Mouse (Mus musculus) C2C12 (cell line): ENCODE data around the gene Nkpd1.

Source experiments
- CTCF ChIP-seq: IDR thresholded peaks from one replicate; pipeline ENCODE4 v1.5.1; 2011; ENCODE audit not compliant: control insufficient read depth, insufficient read depth, insufficient read length
- USF1 ChIP-seq: IDR thresholded peaks from one replicate; pipeline ENCODE4 v1.6.1; 2011; ENCODE audit warnings: low read depth, mild to moderate bottlenecking, control low read depth, moderate library complexity

GRCm38 (mm10) chr7:19546007-19546406, 28.4 kb downstream of the Nkpd1 start:
- no peak for TF ChIP-seq CTCF
- no peak for TF ChIP-seq USF1
